Mouse (Mus musculus) stomach, postnatal 0 days (tissue): ENCODE data around the gene Egflam.

ENCODE experiments used
- CTCF ChIP-seq: IDR thresholded peaks from 2 replicates; pipeline ENCODE4 v1.5.1; 2016; ENCODE audit warnings: antibody characterized with exemption, low read depth, mild to moderate bottlenecking, moderate library complexity
- EP300 ChIP-seq: optimal IDR thresholded peaks from 2 replicates; pipeline ENCODE3; 2016; ENCODE audit warnings: antibody characterized with exemption

GRCm38 (mm10) chr15:7322599-7323311 lies 75.4 kb downstream of the Egflam start:
- TF ChIP-seq CTCF: no peak
- no peak for TF ChIP-seq EP300
